Mouse (Mus musculus) embryonic facial prominence, embryonic 15.5 days (tissue): ENCODE results near the gene Erich3. TPM values are rescaled to one million over a fixed set of nuclear protein-coding genes. Genes with fewer than 3 reads are reported as not detected.

Source experiments
- ATAC-seq: fragments of 200-750 bp; cut with Nextera tagmentation; 2 replicates; pipeline ENCODE4 v1.8.0; 2017; ENCODE audit warnings: low read depth, moderate TSS enrichment; ENCODE audit not compliant: insufficient number of reproducible peaks, low FRiP score, low TSS enrichment
- H3K27ac ChIP-seq: fragments of 300-500 bp; sonication (generic); replicated peaks from 2 replicates; pipeline ENCODE4 v1.5.1; 2015; ENCODE audit warnings: mild to moderate bottlenecking, inconsistent platforms
- H3K27me3 ChIP-seq: fragments of 300-500 bp; sonication (generic); 2 replicates; pipeline ENCODE4 v1.6.1; 2015; ENCODE audit warnings: inconsistent platforms
- H3K36me3 ChIP-seq: fragments of 300-500 bp; sonication (generic); 2 replicates; pipeline ENCODE4 v1.6.1; 2015; ENCODE audit warnings: mild to moderate bottlenecking, inconsistent platforms
- H3K4me1 ChIP-seq: fragments of 300-500 bp; sonication (generic); 2 replicates; pipeline ENCODE4 v1.6.1; 2015; ENCODE audit warnings: inconsistent platforms
- H3K4me2 ChIP-seq: fragments of 300-500 bp; sonication (generic); replicated peaks from 2 replicates; pipeline ENCODE4 v1.6.1; 2015; ENCODE audit warnings: mild to moderate bottlenecking, inconsistent platforms
- H3K4me3 ChIP-seq: fragments of 300-500 bp; sonication (generic); replicated peaks from 2 replicates; pipeline ENCODE4 v1.5.1; 2015; ENCODE audit warnings: mild to moderate bottlenecking, inconsistent platforms
- H3K9ac ChIP-seq: fragments of 300-500 bp; sonication (generic); 2 replicates; pipeline ENCODE4 v1.6.1; 2015; ENCODE audit warnings: inconsistent platforms
- H3K9me3 ChIP-seq: fragments of 300-500 bp; sonication (generic); replicated peaks from 2 replicates; pipeline ENCODE4 v1.6.1; 2016; ENCODE audit warnings: inconsistent platforms
- WGBS: fragments of 180-500 bp; shearing (Covaris S2); methylation state at CpG from one replicate; pipeline ENCODE4 v1.1.7; 2015; 5-methylcytosine and 5-hydroxymethylcytosine counted together
- polyA plus RNA-seq: library from polyadenylated mRNA; unstranded; fragments of >200 nt; fragmentation: Nextera tagmentation; extraction: Ambion mirVana; gene quantifications from 2 replicates; pipeline ENCODE4 v1.2.1, GENCODE M21; 2015

Erich3 gene
- polyA plus RNA-seq, 1 experiment from 2014 or later = 0.81 TPM

DNA sequence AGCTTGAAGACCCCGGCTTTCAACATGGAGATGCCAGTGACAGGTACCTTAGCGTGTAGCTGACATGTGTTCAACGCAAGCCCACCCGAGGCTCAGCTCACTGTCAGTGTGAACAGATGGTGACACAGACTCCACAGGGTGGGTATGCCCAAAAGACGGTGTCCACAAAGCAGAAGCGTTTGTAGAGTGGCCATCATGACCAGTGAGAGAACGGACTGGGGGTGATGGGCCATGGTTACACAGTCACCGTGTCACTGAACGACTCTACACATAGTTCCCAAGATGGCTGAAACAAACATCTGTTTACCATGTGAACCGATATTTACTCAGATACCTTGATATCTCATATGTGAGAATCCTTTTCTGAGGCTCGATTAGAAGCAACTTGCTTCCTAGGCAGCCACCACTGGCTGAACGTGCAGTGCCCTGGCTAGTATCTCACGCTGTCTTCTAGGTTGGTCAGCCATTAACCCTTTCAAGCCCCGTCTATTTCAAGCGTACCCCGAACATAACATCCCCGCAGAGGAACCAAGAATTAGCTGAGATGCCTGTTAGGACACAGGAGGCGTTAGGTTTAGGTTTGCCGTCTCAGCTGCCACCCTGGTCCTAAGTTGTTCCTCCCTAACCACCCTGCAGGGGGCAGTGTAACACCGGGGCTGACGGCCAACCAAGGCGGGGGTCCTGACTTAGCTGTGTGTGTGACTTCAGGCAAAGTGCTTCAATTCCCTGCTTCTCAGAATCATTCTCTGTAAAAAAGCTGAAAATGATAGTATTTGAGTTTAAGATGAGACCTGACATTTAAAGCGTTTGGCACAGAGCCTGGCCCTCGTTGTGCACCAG, 10.9 kb upstream of the Erich3 start:
- Histone ChIP-seq H3K27ac (no peak overlapping the region), H3K4me3 (no peak overlapping the region), H3K4me1 (no peaks in the 10 kb centered on the region), H3K4me2 (no peak overlapping the region), H3K27me3 (peaks cover 20% of the 10 kb centered on the region), H3K9me3 (no peaks in the 10 kb centered on the region), H3K36me3 (no peaks in the 10 kb centered on the region), H3K9ac (no peak overlapping the region)
- ATAC-seq = no peak
- WGBS = 42% methylated on average over 24 of the region's 24 CpGs

DNA sequence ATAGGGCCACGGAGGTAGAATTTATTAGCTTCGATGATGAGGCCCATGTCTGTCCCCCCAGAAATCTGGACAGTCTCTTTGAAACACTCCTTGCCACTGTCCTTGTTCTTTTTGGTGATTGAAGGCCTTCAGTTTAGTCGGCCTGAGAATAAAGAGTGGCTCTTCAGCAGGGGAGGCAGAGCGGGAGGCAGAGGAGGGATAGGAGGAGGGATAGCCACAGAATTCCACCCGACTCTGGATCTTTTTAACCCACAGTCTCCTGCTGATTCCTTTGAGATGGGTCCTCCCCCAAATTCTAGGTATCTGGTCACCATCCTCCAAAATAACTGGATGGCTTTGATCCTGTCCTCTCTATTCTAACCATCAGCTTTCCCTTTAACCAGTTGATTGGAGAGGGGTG, 10.2 kb upstream of the Erich3 start:
- Histone ChIP-seq H3K4me1 (no peaks in the 10 kb centered on the region), H3K36me3 (no peaks in the 10 kb centered on the region), H3K9me3 (no peaks in the 10 kb centered on the region), H3K27ac (no peak overlapping the region), H3K4me2 (no peak overlapping the region), H3K9ac (no peak overlapping the region), H3K27me3 (peaks cover 16% of the 10 kb centered on the region), H3K4me3 (no peak overlapping the region)
- ATAC-seq = no peak
- WGBS = 55% methylated on average over 5 of the region's 5 CpGs

DNA sequence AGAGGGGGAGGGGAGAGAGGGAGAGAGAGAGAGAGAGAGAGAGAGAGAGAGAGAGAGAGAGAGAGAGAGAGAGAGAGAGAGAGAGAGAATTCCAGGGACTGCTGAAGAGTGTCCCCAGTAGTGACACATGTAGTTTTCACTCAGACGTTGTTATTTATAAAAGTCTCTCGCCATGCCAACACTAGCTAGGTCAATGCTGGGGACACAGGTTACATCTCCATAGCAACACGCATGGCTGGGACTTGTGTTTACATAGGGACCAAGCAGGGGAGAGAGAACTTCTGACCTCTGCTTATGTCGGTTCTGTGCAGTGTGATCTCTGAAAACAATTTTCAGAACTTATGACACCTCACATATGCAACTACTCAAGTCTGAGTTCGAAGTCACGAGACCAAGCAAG, 9.4 kb upstream of the Erich3 start:
- peaks cover 16% of the 10 kb centered on the region for H3K27me3 ChIP-seq
- no peaks in the 10 kb centered on the region for H3K9me3 ChIP-seq
- H3K27ac ChIP-seq = no peak overlapping the region
- no peak overlapping the region for H3K9ac ChIP-seq
- no peak overlapping the region for H3K4me3 ChIP-seq
- no peaks in the 10 kb centered on the region for H3K4me1 ChIP-seq
- WGBS = 57% methylated on average over 6 of the region's 6 CpGs
- no peak for ATAC-seq
- H3K4me2 ChIP-seq = no peak overlapping the region
- H3K36me3 ChIP-seq = no peaks in the 10 kb centered on the region

DNA sequence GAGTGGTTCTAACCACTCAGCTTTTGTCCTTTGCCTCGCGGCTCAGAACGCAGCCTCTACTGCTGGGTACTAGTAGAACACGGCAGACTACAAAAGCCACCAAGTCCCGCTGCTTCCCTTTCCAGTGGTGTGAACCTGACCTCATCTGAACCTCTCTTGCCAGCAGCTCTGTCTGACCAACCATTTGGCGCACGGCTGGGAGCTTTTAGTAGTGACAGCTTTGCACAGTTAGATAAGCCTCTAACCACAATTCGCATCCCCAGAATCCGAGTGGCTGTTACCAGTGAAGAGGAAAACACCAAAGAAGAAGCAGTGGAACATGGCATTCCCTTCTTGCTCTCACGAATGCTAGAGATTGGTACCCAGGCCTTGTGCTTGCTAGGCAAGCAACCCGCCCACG, 8.8 kb upstream of the Erich3 start:
- no peak overlapping the region for H3K27ac ChIP-seq
- H3K9ac ChIP-seq = no peak overlapping the region
- peaks cover 12% of the 10 kb centered on the region for H3K27me3 ChIP-seq
- no peaks in the 10 kb centered on the region for H3K4me1 ChIP-seq
- no peaks in the 10 kb centered on the region for H3K9me3 ChIP-seq
- no peak overlapping the region for H3K4me2 ChIP-seq
- no peak overlapping the region for H3K4me3 ChIP-seq
- H3K36me3 ChIP-seq = no peaks in the 10 kb centered on the region
- whole genome bisulfite sequencing = 80% methylated on average over 12 of the region's 12 CpGs
- no peak for ATAC-seq

DNA sequence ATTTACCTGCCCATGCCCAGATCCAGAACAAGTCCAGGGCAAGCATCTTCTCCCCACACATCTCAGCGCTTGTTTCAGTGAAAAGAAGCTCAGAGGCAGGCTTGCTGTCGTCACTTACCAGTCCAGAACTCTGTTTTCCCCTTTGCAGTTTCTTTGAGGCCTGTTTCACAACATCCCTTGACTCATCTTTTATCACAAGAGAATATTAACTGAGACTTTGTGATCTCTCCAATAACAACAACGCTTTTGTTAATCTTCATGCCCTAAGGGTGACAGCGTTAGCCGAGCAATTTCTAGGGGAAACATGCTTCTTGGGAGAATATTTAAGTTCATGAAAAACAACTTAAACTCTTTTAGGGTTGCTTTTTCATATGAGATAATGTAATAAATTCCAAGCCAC, 7.9 kb upstream of the Erich3 start:
- Histone ChIP-seq H3K4me3 (no peak overlapping the region), H3K4me2 (no peak overlapping the region), H3K9me3 (no peaks in the 10 kb centered on the region), H3K36me3 (no peaks in the 10 kb centered on the region), H3K27me3 (peaks cover 11% of the 10 kb centered on the region), H3K27ac (no peak overlapping the region), H3K9ac (no peak overlapping the region), H3K4me1 (no peaks in the 10 kb centered on the region)
- no peak for ATAC-seq
- 68% methylated on average over 5 of the region's 5 CpGs for WGBS

DNA sequence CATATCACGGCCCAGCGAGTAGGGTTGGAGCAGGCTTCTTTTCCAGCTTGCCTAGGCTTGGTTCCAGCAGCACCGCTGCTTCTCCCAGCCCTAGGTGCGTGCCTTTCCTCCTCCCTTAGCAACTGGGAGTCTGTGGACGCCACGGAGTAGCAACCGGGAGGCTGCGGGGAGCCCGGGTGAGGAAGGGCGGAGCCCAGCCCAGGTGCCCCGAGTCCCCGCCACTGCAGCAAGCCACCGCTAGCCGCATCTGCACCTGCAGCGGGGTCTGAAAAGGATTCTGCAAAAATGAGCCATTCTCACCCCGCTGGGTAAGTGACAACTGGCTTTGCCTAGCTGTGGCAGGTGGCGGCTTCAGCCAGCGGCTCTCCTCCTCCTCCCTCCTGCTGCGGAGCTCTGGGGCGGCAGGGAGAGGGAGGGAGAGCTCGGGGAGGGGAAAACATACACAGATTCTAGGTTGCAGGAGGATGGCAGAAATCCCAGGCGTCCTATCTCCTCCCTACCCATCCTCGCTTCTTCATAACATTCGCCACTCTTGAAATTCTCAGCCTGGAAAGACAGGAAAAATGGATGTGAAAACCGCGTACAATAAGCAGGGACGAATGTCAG, 420 bp downstream of the Erich3 start:
- WGBS = 3% methylated on average over 25 of the region's 27 CpGs
- Histone ChIP-seq H3K4me3 (peak overlapping the region; percentile 30), H3K9me3 (no peaks in the 10 kb centered on the region), H3K9ac (no peak overlapping the region), H3K27ac (no peak overlapping the region), H3K27me3 (peaks cover 24% of the 10 kb centered on the region), H3K36me3 (no peaks in the 10 kb centered on the region), H3K4me1 (peaks cover 25% of the 10 kb centered on the region), H3K4me2 (peak overlapping the region; percentile 56)
- peak; percentile 58 for ATAC-seq

DNA sequence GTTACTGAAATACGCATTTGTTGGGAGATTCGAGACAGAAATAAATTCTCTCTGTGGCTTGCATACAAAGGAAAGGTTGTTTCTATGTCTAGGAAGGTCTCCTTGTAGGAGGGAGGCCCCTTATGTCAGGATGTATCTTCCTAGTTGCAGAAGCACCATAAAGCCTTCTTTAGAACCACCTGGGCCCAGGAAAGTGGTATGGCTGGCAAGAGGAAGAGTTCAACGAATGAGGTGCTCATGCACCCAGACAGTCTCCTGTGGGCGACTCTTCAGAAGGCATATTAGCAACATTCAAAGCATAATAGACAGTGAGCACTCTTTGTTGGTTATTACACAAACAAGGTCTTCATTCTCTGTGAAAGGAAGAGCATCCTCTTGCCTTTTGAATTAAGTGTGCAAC, 977 bp downstream of the Erich3 start:
- H3K4me2 ChIP-seq = no peak overlapping the region; the same call in 1 of the 2 replicates

DNA sequence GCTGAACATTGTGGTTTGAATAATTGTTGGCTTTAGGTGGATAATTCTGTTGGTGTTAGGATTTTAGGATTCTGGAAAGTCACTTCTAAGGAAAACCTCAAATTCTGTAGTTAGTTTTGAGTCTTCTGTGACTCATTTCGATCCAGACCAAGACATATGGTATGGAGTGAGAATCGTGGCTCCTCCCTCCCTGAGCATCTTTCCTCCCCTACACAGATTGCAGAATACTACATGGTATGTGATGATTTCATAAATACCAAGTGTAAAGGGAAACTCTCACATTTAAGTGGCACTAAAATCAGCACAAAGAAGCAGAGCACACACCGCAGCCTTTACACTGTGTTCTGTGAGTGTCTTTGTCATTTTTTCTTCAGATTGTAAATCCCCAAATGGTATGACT, 4.8 kb downstream of the Erich3 start:
- ATAC-seq = no peak
- WGBS = 63% methylated on average over 3 of the region's 3 CpGs
- Histone ChIP-seq H3K4me3 (no peak overlapping the region), H3K9me3 (no peaks in the 10 kb centered on the region), H3K27me3 (peaks cover 9% of the 10 kb centered on the region), H3K36me3 (no peaks in the 10 kb centered on the region), H3K4me1 (peaks cover 18% of the 10 kb centered on the region), H3K9ac (no peak overlapping the region), H3K27ac (no peak overlapping the region), H3K4me2 (no peak overlapping the region)

More for the DNA sequence above, 977 bp downstream of the Erich3 start:
- 34% methylated on average over 4 of the region's 4 CpGs for WGBS
- no peaks in the 10 kb centered on the region for H3K36me3 ChIP-seq
- H3K9ac ChIP-seq = no peak overlapping the region
- peaks cover 25% of the 10 kb centered on the region for H3K4me1 ChIP-seq
- no peaks in the 10 kb centered on the region for H3K9me3 ChIP-seq
- no peak for ATAC-seq
- H3K27ac ChIP-seq = no peak overlapping the region
- H3K27me3 ChIP-seq = peaks cover 24% of the 10 kb centered on the region
- H3K4me3 ChIP-seq = no peak overlapping the region

DNA sequence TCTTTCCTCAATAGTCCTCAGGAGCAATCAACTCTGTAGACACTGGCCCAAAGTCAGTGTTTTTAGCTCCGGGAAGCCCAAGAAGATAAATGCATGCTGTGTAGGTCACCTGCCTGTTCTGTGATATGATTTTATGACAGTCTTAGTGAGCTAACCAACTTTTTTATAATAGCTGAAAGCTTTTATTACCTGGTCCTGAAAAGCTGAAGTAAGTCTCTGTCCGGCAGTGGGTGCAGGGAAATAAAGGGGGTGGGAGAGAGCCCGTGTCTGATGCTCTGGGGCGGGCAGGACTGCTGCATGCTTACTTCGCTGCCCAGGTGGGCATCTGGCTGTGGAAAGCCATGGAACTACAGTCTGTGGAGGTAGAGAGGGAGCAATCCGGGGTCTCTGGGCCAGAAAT, 6.9 kb downstream of the Erich3 start:
- WGBS = 88% methylated on average over 6 of the region's 6 CpGs
- H3K4me2 ChIP-seq = no peak overlapping the region
- ATAC-seq = no peak
- H3K4me3 ChIP-seq = no peak overlapping the region
- no peaks in the 10 kb centered on the region for H3K36me3 ChIP-seq
- H3K9me3 ChIP-seq = no peaks in the 10 kb centered on the region
- no peak overlapping the region for H3K9ac ChIP-seq
- no peaks in the 10 kb centered on the region for H3K4me1 ChIP-seq
- no peaks in the 10 kb centered on the region for H3K27me3 ChIP-seq
- no peak overlapping the region for H3K27ac ChIP-seq

DNA sequence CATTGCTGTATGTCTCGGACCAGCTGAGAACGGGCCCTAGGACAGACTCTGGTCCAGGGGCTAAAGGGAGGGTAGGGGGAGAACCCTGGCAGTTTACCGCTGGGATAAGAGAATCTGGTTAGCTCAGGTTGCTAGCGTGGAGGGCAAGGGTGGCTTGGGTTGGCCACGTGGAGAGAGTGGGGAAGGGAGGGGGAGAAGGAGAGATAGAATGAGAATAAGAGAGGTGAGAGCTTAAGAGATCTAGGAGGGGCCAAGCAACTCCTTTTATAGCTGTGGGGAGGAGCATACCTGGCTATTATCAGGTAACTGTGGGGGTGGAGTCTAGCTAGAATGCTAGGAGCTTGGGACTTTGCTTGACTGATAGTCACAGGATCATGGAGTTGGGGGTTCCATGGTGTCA, 7.4 kb downstream of the Erich3 start:
- no peak for ATAC-seq

DNA sequence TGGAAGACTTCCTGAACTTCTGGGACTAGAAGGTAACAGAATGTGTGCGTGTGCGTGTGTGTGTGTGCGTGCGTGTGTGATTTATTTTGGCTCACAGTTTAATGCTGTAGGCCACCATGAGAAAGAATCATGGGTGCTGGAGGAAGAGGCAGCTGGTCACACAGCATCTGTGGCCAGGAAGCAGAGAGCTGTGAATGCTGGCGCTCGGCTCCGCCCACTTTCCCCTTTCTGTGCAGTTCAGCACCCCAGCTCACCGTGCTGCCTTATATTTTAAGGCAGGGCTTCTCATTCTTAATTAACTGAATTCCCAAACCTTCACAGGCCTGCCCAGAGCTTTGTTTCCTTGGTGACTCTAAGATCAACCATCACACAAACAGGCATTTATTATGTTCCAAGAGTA, 9.7 kb downstream of the Erich3 start:
- ATAC-seq = no peak
- H3K4me3 ChIP-seq = no peak overlapping the region
- no peaks in the 10 kb centered on the region for H3K4me1 ChIP-seq
- WGBS = 63% methylated on average over 8 of the region's 8 CpGs
- H3K27me3 ChIP-seq = no peaks in the 10 kb centered on the region
- no peak overlapping the region for H3K27ac ChIP-seq
- H3K4me2 ChIP-seq = no peak overlapping the region
- no peak overlapping the region for H3K9ac ChIP-seq
- no peaks in the 10 kb centered on the region for H3K9me3 ChIP-seq
- H3K36me3 ChIP-seq = no peaks in the 10 kb centered on the region

More for the DNA sequence above, 7.4 kb downstream of the Erich3 start:
- WGBS = 64% methylated on average over 5 of the region's 5 CpGs
- no peak overlapping the region for H3K4me2 ChIP-seq
- no peak overlapping the region for H3K9ac ChIP-seq
- H3K27ac ChIP-seq = no peak overlapping the region
- no peaks in the 10 kb centered on the region for H3K9me3 ChIP-seq
- H3K27me3 ChIP-seq = no peaks in the 10 kb centered on the region
- no peaks in the 10 kb centered on the region for H3K36me3 ChIP-seq
- H3K4me3 ChIP-seq = no peak overlapping the region
- H3K4me1 ChIP-seq = no peaks in the 10 kb centered on the region

DNA sequence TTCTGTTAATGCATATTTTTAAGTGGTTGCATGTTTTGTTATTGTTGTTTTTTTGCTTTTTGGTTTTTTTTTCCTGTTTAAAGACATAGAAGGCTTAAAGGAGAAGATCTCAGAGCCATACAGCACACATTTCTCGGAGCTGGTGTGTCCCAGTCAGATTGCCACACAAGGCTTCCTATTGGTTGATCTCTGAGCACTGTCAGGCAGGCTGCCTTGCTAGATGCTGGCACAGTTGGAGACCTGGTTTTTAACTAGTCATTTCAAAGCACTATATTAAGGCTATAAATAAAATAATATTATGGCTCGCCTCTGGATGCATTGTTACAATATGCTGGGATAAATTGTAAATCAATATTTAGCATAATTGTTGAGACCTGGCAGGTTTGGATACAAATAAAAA, 18.9 kb downstream of the Erich3 start:
- Histone ChIP-seq H3K9ac (no peak overlapping the region), H3K4me1 (no peaks in the 10 kb centered on the region), H3K4me3 (no peak overlapping the region), H3K36me3 (no peaks in the 10 kb centered on the region), H3K4me2 (no peak overlapping the region), H3K27me3 (no peaks in the 10 kb centered on the region), H3K27ac (no peak overlapping the region), H3K9me3 (no peaks in the 10 kb centered on the region)
- ATAC-seq = no peak
- WGBS = 64% methylated on average over 2 of the region's 2 CpGs
